Mouse (Mus musculus): ENCODE measurements around the gene Pnck. TPM values are rescaled to one million over a fixed set of nuclear protein-coding genes. Genes with fewer than 3 reads are reported as not detected.

Gene Pnck
- 1.1 TPM for polyA plus RNA-seq (2017; shearing (Covaris generic))

DNA sequence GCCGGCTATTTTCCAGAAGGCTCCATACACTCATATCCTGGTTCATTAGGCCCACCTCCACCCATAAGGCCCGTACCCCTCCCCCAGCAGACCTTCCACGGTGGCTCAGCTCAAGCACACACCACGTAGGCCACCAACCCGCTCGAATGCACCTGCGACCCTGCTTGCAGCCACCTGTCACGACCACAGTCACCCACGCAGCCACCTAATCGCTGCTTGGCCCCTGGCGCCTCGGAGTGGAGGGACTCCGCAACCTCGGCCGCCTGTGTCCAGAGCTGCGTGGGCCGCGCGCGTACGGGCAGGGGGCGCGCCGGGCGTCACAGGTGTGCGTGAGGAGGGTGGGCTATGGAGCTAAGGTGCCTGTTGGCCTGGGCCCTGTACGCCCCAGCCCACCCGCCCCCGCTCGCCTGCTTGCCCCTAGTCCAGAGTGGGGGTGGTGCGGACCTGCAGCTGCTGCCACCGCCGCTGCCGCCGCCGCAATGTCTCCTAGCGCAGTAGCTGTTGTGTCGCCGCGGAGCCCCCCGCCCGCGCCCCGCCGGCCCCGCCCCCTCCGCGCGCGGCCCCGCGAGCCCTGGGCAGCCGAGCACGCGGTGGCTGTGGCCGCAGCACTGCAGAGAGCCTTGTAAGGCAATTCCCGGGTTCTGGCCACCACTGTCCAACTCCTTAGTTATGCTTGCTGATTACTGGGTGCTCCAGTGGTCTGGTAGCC, at the start of gene Pnck:
Gene Pnck (minus strand): TSS at position 543 of the 709 bp plus-strand sequence.

DNA sequence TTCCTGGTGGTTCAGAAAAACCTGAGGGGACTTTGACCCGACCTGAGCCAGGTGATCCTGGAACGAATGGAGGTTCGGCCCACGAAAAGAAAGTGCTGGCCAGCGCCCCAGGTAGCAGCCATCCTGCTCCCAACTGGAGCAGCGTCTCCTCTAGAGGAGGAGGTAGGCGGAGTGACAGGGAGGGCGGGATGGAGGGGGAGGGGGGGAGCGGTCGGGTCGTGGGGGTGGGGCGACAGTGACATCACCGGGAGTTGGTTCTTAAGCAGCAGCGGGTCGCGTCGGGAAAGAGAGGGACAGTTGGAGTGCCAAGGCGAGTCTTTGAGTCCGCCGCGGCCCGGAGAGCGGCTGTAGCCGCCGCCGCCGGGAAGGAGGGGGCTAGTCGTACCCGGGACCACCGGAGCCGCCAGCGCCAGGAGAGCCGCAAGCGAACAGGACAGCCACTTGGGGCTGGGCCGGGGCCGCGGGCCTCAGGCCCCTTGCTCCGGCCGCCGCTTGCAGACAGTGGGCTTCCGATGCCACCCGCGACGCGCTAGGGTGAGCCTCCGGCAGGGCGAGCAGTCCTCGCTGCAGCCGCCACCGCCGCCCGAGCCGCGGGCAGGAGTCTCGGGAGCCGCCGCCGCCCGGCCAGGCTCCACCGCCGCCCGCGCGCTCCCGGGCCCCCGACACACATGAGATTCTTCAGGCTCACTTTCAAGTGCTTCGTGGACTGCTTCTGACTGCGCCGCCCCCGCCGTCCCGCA, 13.1 kb upstream of the Pnck start, which contains the start of gene Slc6a8:
Gene Slc6a8 (plus strand): TSS at position 272 of the 740 bp plus-strand sequence.

DNA sequence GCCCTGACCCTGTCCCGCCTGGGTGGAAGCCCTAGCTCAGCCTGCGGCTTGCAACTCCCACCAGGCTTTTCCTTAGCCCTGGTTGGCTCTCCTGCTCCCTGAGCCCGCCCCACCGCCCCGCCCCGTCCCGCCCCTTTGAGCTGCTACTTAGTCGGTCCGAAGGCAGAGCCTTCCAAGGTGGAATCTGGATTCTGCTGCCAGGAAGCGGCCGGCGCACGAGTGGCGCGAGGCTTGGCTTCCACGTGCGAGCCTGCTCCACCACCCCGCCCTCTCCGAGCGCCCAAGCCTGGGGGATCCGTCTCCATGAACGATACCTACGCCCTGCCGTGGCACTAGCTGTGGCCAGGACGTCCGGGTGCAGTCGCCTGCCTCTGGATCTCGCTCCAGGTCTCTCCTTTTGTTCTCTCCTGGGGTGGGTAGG, 20.7 kb downstream of the Pnck start, which contains the start of gene Dusp9:
Gene Dusp9 (plus strand): TSS at position 165 of the 421 bp plus-strand sequence.

Other genes starting within 250 kb of the Pnck start
- not detected for gene Zfp92, start 249.0 kb downstream of the Pnck start, polyA plus RNA-seq (2017; shearing (Covaris generic))
- not detected for gene Trex2, start 224.8 kb downstream of the Pnck start, polyA plus RNA-seq (2017; shearing (Covaris generic))
- 31.1 TPM for gene Haus7, start 201.1 kb downstream of the Pnck start, polyA plus RNA-seq (2017; shearing (Covaris generic))
- not detected for gene Bgn, start 176.5 kb downstream of the Pnck start, polyA plus RNA-seq (2017; shearing (Covaris generic))
- gene Atp2b3, start 157.0 kb downstream of the Pnck start, polyA plus RNA-seq (2017; shearing (Covaris generic)) = not detected
- gene Dusp9, start 20.7 kb downstream of the Pnck start, polyA plus RNA-seq (2017; shearing (Covaris generic)) = not detected
- not detected for gene Slc6a8, start 13.0 kb upstream of the Pnck start, polyA plus RNA-seq (2017; shearing (Covaris generic))
- 227 TPM for gene Bcap31, start 56.1 kb upstream of the Pnck start, polyA plus RNA-seq (2017; shearing (Covaris generic))
- gene Abcd1, start 56.5 kb upstream of the Pnck start, polyA plus RNA-seq (2017; shearing (Covaris generic)) = 23.2 TPM
- not detected for gene Plxnb3, start 97.0 kb upstream of the Pnck start, polyA plus RNA-seq (2017; shearing (Covaris generic))
- gene Srpk3, start 114.3 kb upstream of the Pnck start, polyA plus RNA-seq (2017; shearing (Covaris generic)) = 0.41 TPM
- 214 TPM for gene Idh3g, start 126.8 kb upstream of the Pnck start, polyA plus RNA-seq (2017; shearing (Covaris generic))
- gene Ssr4, start 126.9 kb upstream of the Pnck start, polyA plus RNA-seq (2017; shearing (Covaris generic)) = 169 TPM
- gene Pdzd4, start 164.9 kb upstream of the Pnck start, polyA plus RNA-seq (2017; shearing (Covaris generic)) = 0.15 TPM
- 2.3 TPM for gene Avpr2, start 232.0 kb upstream of the Pnck start, polyA plus RNA-seq (2017; shearing (Covaris generic))
- gene L1cam, start 236.0 kb upstream of the Pnck start, polyA plus RNA-seq (2017; shearing (Covaris generic)) = 32.4 TPM

All from naive thymus-derived CD4-positive, alpha-beta T cell, adult 5 months (primary cell).